Mouse (Mus musculus): ENCODE measurements around the gene C1ql1. TPM values are rescaled to one million over a fixed set of nuclear protein-coding genes. Genes with fewer than 3 reads are reported as not detected.

Gene C1ql1
- polyA plus RNA-seq (2014; fragmentation: Illumina TruSeq; extraction: RNeasy Lipid Tissue Mini Kit (QIAGEN cat#74804); ENCODE audit: low read depth, low replicate concordance), result not detected

GRCm38 (mm10) chr11:102946265-102946991 is at the start of gene C1ql1:
Gene C1ql1, minus strand, starts transcription at chr11:102946688.

GRCm38 (mm10) chr11:102924557-102925350 is 21.7 kb downstream of the C1ql1 start, which contains the start of gene Kif18b:
Gene Kif18b, minus strand, starts transcription at chr11:102925124.

GRCm38 (mm10) chr11:102900763-102901162 is 45.7 kb downstream of the C1ql1 start, which contains the start of gene Gfap:
Gene Gfap, minus strand, starts transcription at chr11:102900912.

Other genes with a start within 250 kb of the C1ql1 start
- gene Ccdc43, start 248.9 kb downstream of the C1ql1 start, polyA plus RNA-seq (2014; fragmentation: Illumina TruSeq; extraction: RNeasy Lipid Tissue Mini Kit (QIAGEN cat#74804); ENCODE audit: low read depth, low replicate concordance), result 15.3 TPM
- 0.38 TPM for gene Adam11, start 185.2 kb downstream of the C1ql1 start, polyA plus RNA-seq (2014; fragmentation: Illumina TruSeq; extraction: RNeasy Lipid Tissue Mini Kit (QIAGEN cat#74804); ENCODE audit: low read depth, low replicate concordance)
- gene Gjc1, start 127.0 kb downstream of the C1ql1 start, polyA plus RNA-seq (2014; fragmentation: Illumina TruSeq; extraction: RNeasy Lipid Tissue Mini Kit (QIAGEN cat#74804); ENCODE audit: low read depth, low replicate concordance), result 16.6 TPM
- gene Higd1b, start 110.8 kb downstream of the C1ql1 start, polyA plus RNA-seq (2014; fragmentation: Illumina TruSeq; extraction: RNeasy Lipid Tissue Mini Kit (QIAGEN cat#74804); ENCODE audit: low read depth, low replicate concordance), result not detected
- 53.4 TPM for gene Eftud2, start 65.7 kb downstream of the C1ql1 start, polyA plus RNA-seq (2014; fragmentation: Illumina TruSeq; extraction: RNeasy Lipid Tissue Mini Kit (QIAGEN cat#74804); ENCODE audit: low read depth, low replicate concordance)
- gene Ccdc103, start 65.5 kb downstream of the C1ql1 start, polyA plus RNA-seq (2014; fragmentation: Illumina TruSeq; extraction: RNeasy Lipid Tissue Mini Kit (QIAGEN cat#74804); ENCODE audit: low read depth, low replicate concordance), result 12.5 TPM
- 0.31 TPM for gene Fam187a, start 61.5 kb downstream of the C1ql1 start, polyA plus RNA-seq (2014; fragmentation: Illumina TruSeq; extraction: RNeasy Lipid Tissue Mini Kit (QIAGEN cat#74804); ENCODE audit: low read depth, low replicate concordance)
- 0.07 TPM for gene Gfap, start 45.8 kb downstream of the C1ql1 start, polyA plus RNA-seq (2014; fragmentation: Illumina TruSeq; extraction: RNeasy Lipid Tissue Mini Kit (QIAGEN cat#74804); ENCODE audit: low read depth, low replicate concordance)
- gene Kif18b, start 21.6 kb downstream of the C1ql1 start, polyA plus RNA-seq (2014; fragmentation: Illumina TruSeq; extraction: RNeasy Lipid Tissue Mini Kit (QIAGEN cat#74804); ENCODE audit: low read depth, low replicate concordance), result 4.1 TPM
- 16.8 TPM for gene Nmt1, start 81.5 kb upstream of the C1ql1 start, polyA plus RNA-seq (2014; fragmentation: Illumina TruSeq; extraction: RNeasy Lipid Tissue Mini Kit (QIAGEN cat#74804); ENCODE audit: low read depth, low replicate concordance)
- gene Dcakd, start 81.6 kb upstream of the C1ql1 start, polyA plus RNA-seq (2014; fragmentation: Illumina TruSeq; extraction: RNeasy Lipid Tissue Mini Kit (QIAGEN cat#74804); ENCODE audit: low read depth, low replicate concordance), result 5.0 TPM
- gene Plcd3, start 155.0 kb upstream of the C1ql1 start, polyA plus RNA-seq (2014; fragmentation: Illumina TruSeq; extraction: RNeasy Lipid Tissue Mini Kit (QIAGEN cat#74804); ENCODE audit: low read depth, low replicate concordance), result not detected
- 1.2 TPM for gene Acbd4, start 155.0 kb upstream of the C1ql1 start, polyA plus RNA-seq (2014; fragmentation: Illumina TruSeq; extraction: RNeasy Lipid Tissue Mini Kit (QIAGEN cat#74804); ENCODE audit: low read depth, low replicate concordance)
- 6.9 TPM for gene Hexim1, start 169.5 kb upstream of the C1ql1 start, polyA plus RNA-seq (2014; fragmentation: Illumina TruSeq; extraction: RNeasy Lipid Tissue Mini Kit (QIAGEN cat#74804); ENCODE audit: low read depth, low replicate concordance)
- gene Hexim2, start 185.7 kb upstream of the C1ql1 start, polyA plus RNA-seq (2014; fragmentation: Illumina TruSeq; extraction: RNeasy Lipid Tissue Mini Kit (QIAGEN cat#74804); ENCODE audit: low read depth, low replicate concordance), result 9.5 TPM
- 3.2 TPM for gene Fmnl1, start 224.4 kb upstream of the C1ql1 start, polyA plus RNA-seq (2014; fragmentation: Illumina TruSeq; extraction: RNeasy Lipid Tissue Mini Kit (QIAGEN cat#74804); ENCODE audit: low read depth, low replicate concordance)

Measured in testis, adult 10 weeks (tissue).